In genomic region chr3:8036697-8037096, GRCm38 (mm10) we compare ENCODE assay signal across 14 mouse cellular contexts.
DNase-seq lines count a peak whose midpoint lies in the region; ATAC-seq and TF ChIP-seq lines count a peak whose summit lies in the region.
"Had no signal": no experiment of that assay in that cellular context is flagged by ENCODE, and none has a peak within 500 bp of the region (broad histone marks: within the 10 kb centered on the region; RNA-seq: fewer than 3 reads in every experiment).

No protein-coding gene starts in this region.

- no peak for TF ChIP-seq POLR2A in brain, embryonic 14.5 days (IDR thresholded peaks at IDR 0.05; ENCODE audit: borderline replicate concordance, extremely low read depth, insufficient read depth, insufficient read length, poor library complexity, severe bottlenecking)

- H3K4me3 ChIP-seq in midbrain, embryonic 11.5 days (ENCODE audit: low read depth, low read length): no peak overlapping the region
- no peak overlapping the region for H3K4me3 ChIP-seq in midbrain, embryonic 10.5 days
- no peak overlapping the region for H3K4me3 ChIP-seq in embryonic facial prominence, embryonic 14.5 days (ENCODE audit: low read depth, low read length)

- no peaks in the 10 kb centered on the region for H3K9me3 ChIP-seq in midbrain, embryonic 11.5 days (ENCODE audit: control insufficient read depth, low read length)
- H3K9me3 ChIP-seq in midbrain, embryonic 10.5 days (replicated peaks): no peaks in the 10 kb centered on the region
- H3K9me3 ChIP-seq in embryonic facial prominence, embryonic 14.5 days (ENCODE audit: control insufficient read depth, low read length): no peaks in the 10 kb centered on the region

- H3K36me3 ChIP-seq in midbrain, embryonic 11.5 days (ENCODE audit: control insufficient read depth, insufficient read depth, low read length): no peaks in the 10 kb centered on the region
- no peaks in the 10 kb centered on the region for H3K36me3 ChIP-seq in midbrain, embryonic 10.5 days
- no peaks in the 10 kb centered on the region for H3K36me3 ChIP-seq in embryonic facial prominence, embryonic 14.5 days (ENCODE audit: control insufficient read depth, insufficient read depth, low read length)

- WGBS in midbrain, embryonic 11.5 days: 51% methylated on average over 1 of the region's 1 CpGs
- WGBS in midbrain, embryonic 10.5 days: 66% methylated on average over 1 of the region's 1 CpGs
- 17% methylated on average over 1 of the region's 1 CpGs for WGBS in embryonic facial prominence, embryonic 14.5 days

- no peaks in the 10 kb centered on the region for H3K27me3 ChIP-seq in midbrain, embryonic 11.5 days (ENCODE audit: control insufficient read depth, insufficient read depth, low read length)
- H3K27me3 ChIP-seq in midbrain, embryonic 10.5 days (ENCODE audit: low read depth, poor library complexity, severe bottlenecking): no peaks in the 10 kb centered on the region
- H3K27me3 ChIP-seq in embryonic facial prominence, embryonic 14.5 days (replicated peaks; ENCODE audit: control insufficient read depth, insufficient read depth, low read length): no peaks in the 10 kb centered on the region; the same call in 1 of the 2 replicates
- H3K27me3 ChIP-seq: CH12.LX had no signal

- H3K9ac ChIP-seq in midbrain, embryonic 11.5 days (ENCODE audit: low read length): no peak overlapping the region
- no peak overlapping the region for H3K9ac ChIP-seq in embryonic facial prominence, embryonic 14.5 days (ENCODE audit: low read depth, low read length)

- no peaks in the 10 kb centered on the region for H3K4me1 ChIP-seq in midbrain, embryonic 11.5 days (ENCODE audit: control insufficient read depth, insufficient read depth, low read length)
- no peaks in the 10 kb centered on the region for H3K4me1 ChIP-seq in midbrain, embryonic 10.5 days
- peaks cover 6% of the 10 kb centered on the region; the same call in 1 of the 2 replicates for H3K4me1 ChIP-seq in embryonic facial prominence, embryonic 14.5 days (ENCODE audit: control insufficient read depth, insufficient read depth, low read length)

- H3K27ac ChIP-seq in midbrain, embryonic 11.5 days (ENCODE audit: low read depth, low read length): no peak overlapping the region
- no peak overlapping the region for H3K27ac ChIP-seq in midbrain, embryonic 10.5 days (replicated peaks)
- no peak overlapping the region for H3K27ac ChIP-seq in embryonic facial prominence, embryonic 14.5 days (replicated peaks; ENCODE audit: low read depth, low read length)
- H3K27ac ChIP-seq: kidney, postnatal 0 days had no signal

- no peak overlapping the region for H3K4me2 ChIP-seq in midbrain, embryonic 11.5 days
- H3K4me2 ChIP-seq in embryonic facial prominence, embryonic 14.5 days (ENCODE audit: low read depth, low read length): no peak overlapping the region

- DNase-seq in midbrain, embryonic 11.5 days (ENCODE audit: low spot score, missing footprints): no peak
- DNase-seq in midbrain, embryonic 10.5 days (ENCODE audit: low spot score): no peak
- DNase-seq in brain, embryonic 14.5 days (ENCODE audit: low read depth): peak; percentile 55
- peak; percentile 73 for DNase-seq in embryonic facial prominence, embryonic 14.5 days (ENCODE audit: low spot score)
- DNase-seq in mesoderm, embryonic 11.5 days (ENCODE audit: low read depth, low spot score): peak; percentile 43
- DNase-seq in right cerebral cortex, postnatal 14 days: no peak
- no peak for DNase-seq in thymus, postnatal 10 days (ENCODE audit: low spot score in 2 of 2)
- DNase-seq: cerebellum, adult 9-10 months; heart, adult 18-20 months; right cerebral cortex, postnatal 4 days; thymus, adult 18-20 months had no signal

- ATAC-seq in midbrain, embryonic 11.5 days (ENCODE audit: low FRiP score): peak; percentile 72
- ATAC-seq in embryonic facial prominence, embryonic 14.5 days (ENCODE audit: low read depth): peak; percentile 82
- ATAC-seq: Patski had no signal

- TF ChIP-seq CTCF in brain, embryonic 14.5 days (IDR thresholded peaks at IDR 0.05; ENCODE audit: borderline replicate concordance, extremely low read depth, insufficient read depth, insufficient read length): no peak

Comparison
In these comparisons a context has a peak if more than half of its experiments do, and no peak if none do; other contexts are left out.
1. DNase-seq: peak in brain, embryonic 14.5 days (single experiment), embryonic facial prominence, embryonic 14.5 days (single experiment) and mesoderm, embryonic 11.5 days (single experiment); none in midbrain, embryonic 11.5 days (single experiment), midbrain, embryonic 10.5 days (single experiment), right cerebral cortex, postnatal 14 days (single experiment) and thymus, postnatal 10 days (0 of 2).